Mouse (Mus musculus): ENCODE results near the gene Zkscan1. TPM values are rescaled to one million over a fixed set of nuclear protein-coding genes. Genes with fewer than 3 reads are reported as not detected.

Zkscan1 gene
- polyA plus RNA-seq (2014; fragmentation: Illumina TruSeq; extraction: RNeasy Lipid Tissue Mini Kit (QIAGEN cat#74804); ENCODE audit: low read depth, low replicate concordance), result 6.7 TPM

GRCm38 (mm10) chr5:138084996-138085395, at the start of gene Zkscan1:
Gene Zkscan1 (plus strand): TSS chr5:138085084.

DNA sequence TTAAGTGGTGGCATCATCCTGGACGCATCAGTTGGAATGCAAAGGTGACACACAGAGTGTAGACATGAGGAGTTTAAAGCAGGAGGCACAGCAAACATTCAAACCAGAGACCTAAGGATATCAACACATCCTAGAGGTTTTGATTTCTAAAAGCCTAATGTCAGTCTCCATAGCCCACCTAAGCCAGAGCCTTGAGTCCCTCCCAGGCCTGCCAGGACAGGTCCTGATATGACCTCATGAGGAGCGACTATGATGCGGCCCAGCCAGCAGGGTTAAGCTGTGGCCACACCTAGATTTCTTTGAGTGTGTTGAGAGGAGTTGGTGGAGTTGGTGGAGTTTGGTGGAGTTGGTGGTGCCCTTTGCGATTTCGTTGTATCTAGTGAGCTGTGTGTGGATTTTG, 32.0 kb upstream of the Zkscan1 start, which contains the start of gene Smok3c:
Gene Smok3c, plus strand, starts transcription at position 301 of the 400 bp plus-strand sequence.

GRCm38 (mm10) chr5:138116255-138117198, 31.6 kb downstream of the Zkscan1 start, which contains the start of gene Zscan21:
Gene Zscan21 (plus strand): TSS chr5:138116903.

DNA sequence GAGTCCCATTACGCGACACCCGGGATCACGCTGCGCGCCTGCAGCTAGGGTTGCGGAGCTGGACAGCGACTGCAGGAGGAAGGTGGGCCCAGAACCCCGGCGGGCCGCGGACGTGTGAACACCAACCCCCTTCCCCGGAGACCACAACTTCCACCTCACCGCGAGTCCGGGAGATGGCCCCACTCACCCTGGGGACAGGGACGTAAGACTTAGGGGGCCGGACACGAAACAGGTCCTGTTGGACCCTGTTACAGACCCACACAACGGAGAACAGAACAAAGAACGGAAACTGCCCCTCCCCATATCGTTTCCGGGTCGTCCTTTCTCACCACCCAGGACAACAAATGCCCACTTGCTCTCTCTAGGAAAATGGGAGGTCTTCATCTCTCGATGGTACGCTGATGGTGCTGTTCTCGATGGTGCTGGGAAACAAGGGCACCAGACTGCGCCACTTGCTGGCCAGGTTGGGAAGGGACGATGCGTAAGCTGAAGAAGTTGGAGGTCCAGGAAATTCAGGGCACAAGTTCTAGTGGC, 70.6 kb downstream of the Zkscan1 start, which contains the start of gene Zfp113:
Gene Zfp113, minus strand, starts transcription at position 302 of the 534 bp plus-strand sequence.

Other genes with a start within 250 kb of the Zkscan1 start
- gene Pilra, start 248.8 kb upstream of the Zkscan1 start, polyA plus RNA-seq (2014; fragmentation: Illumina TruSeq; extraction: RNeasy Lipid Tissue Mini Kit (QIAGEN cat#74804); ENCODE audit: low read depth, low replicate concordance), result 0.97 TPM
- 1.3 TPM for gene Pilrb1, start 227.0 kb upstream of the Zkscan1 start, polyA plus RNA-seq (2014; fragmentation: Illumina TruSeq; extraction: RNeasy Lipid Tissue Mini Kit (QIAGEN cat#74804); ENCODE audit: low read depth, low replicate concordance)
- 1.0 TPM for gene Pilrb2, start 213.3 kb upstream of the Zkscan1 start, polyA plus RNA-seq (2014; fragmentation: Illumina TruSeq; extraction: RNeasy Lipid Tissue Mini Kit (QIAGEN cat#74804); ENCODE audit: low read depth, low replicate concordance)
- 0.16 TPM for gene Cyp3a13, start 163.5 kb upstream of the Zkscan1 start, polyA plus RNA-seq (2014; fragmentation: Illumina TruSeq; extraction: RNeasy Lipid Tissue Mini Kit (QIAGEN cat#74804); ENCODE audit: low read depth, low replicate concordance)
- gene Gjc3, start 122.0 kb upstream of the Zkscan1 start, polyA plus RNA-seq (2014; fragmentation: Illumina TruSeq; extraction: RNeasy Lipid Tissue Mini Kit (QIAGEN cat#74804); ENCODE audit: low read depth, low replicate concordance), result 0.21 TPM
- 1.7 TPM for gene Azgp1, start 103.6 kb upstream of the Zkscan1 start, polyA plus RNA-seq (2014; fragmentation: Illumina TruSeq; extraction: RNeasy Lipid Tissue Mini Kit (QIAGEN cat#74804); ENCODE audit: low read depth, low replicate concordance)
- gene Smok3a, start 63.8 kb upstream of the Zkscan1 start, polyA plus RNA-seq (2014; fragmentation: Illumina TruSeq; extraction: RNeasy Lipid Tissue Mini Kit (QIAGEN cat#74804); ENCODE audit: low read depth, low replicate concordance), result not detected
- not detected for gene Smok3b, start 63.7 kb upstream of the Zkscan1 start, polyA plus RNA-seq (2014; fragmentation: Illumina TruSeq; extraction: RNeasy Lipid Tissue Mini Kit (QIAGEN cat#74804); ENCODE audit: low read depth, low replicate concordance)
- not detected for gene Smok3c, start 31.9 kb upstream of the Zkscan1 start, polyA plus RNA-seq (2014; fragmentation: Illumina TruSeq; extraction: RNeasy Lipid Tissue Mini Kit (QIAGEN cat#74804); ENCODE audit: low read depth, low replicate concordance)
- 16.7 TPM for gene Zscan21, start 31.8 kb downstream of the Zkscan1 start, polyA plus RNA-seq (2014; fragmentation: Illumina TruSeq; extraction: RNeasy Lipid Tissue Mini Kit (QIAGEN cat#74804); ENCODE audit: low read depth, low replicate concordance)
- 3.8 TPM for gene Zfp113, start 70.7 kb downstream of the Zkscan1 start, polyA plus RNA-seq (2014; fragmentation: Illumina TruSeq; extraction: RNeasy Lipid Tissue Mini Kit (QIAGEN cat#74804); ENCODE audit: low read depth, low replicate concordance)
- gene Cops6, start 76.0 kb downstream of the Zkscan1 start, polyA plus RNA-seq (2014; fragmentation: Illumina TruSeq; extraction: RNeasy Lipid Tissue Mini Kit (QIAGEN cat#74804); ENCODE audit: low read depth, low replicate concordance), result 160 TPM
- gene Ap4m1, start 86.9 kb downstream of the Zkscan1 start, polyA plus RNA-seq (2014; fragmentation: Illumina TruSeq; extraction: RNeasy Lipid Tissue Mini Kit (QIAGEN cat#74804); ENCODE audit: low read depth, low replicate concordance), result 13.0 TPM
- 14.8 TPM for gene Mcm7, start 87.3 kb downstream of the Zkscan1 start, polyA plus RNA-seq (2014; fragmentation: Illumina TruSeq; extraction: RNeasy Lipid Tissue Mini Kit (QIAGEN cat#74804); ENCODE audit: low read depth, low replicate concordance)
- 41.9 TPM for gene Taf6, start 102.4 kb downstream of the Zkscan1 start, polyA plus RNA-seq (2014; fragmentation: Illumina TruSeq; extraction: RNeasy Lipid Tissue Mini Kit (QIAGEN cat#74804); ENCODE audit: low read depth, low replicate concordance)
- 6.7 TPM for gene Cnpy4, start 102.4 kb downstream of the Zkscan1 start, polyA plus RNA-seq (2014; fragmentation: Illumina TruSeq; extraction: RNeasy Lipid Tissue Mini Kit (QIAGEN cat#74804); ENCODE audit: low read depth, low replicate concordance)
- 1.7 TPM for gene Mblac1, start 109.2 kb downstream of the Zkscan1 start, polyA plus RNA-seq (2014; fragmentation: Illumina TruSeq; extraction: RNeasy Lipid Tissue Mini Kit (QIAGEN cat#74804); ENCODE audit: low read depth, low replicate concordance)
- gene Nxpe5, start 140.8 kb downstream of the Zkscan1 start, polyA plus RNA-seq (2014; fragmentation: Illumina TruSeq; extraction: RNeasy Lipid Tissue Mini Kit (QIAGEN cat#74804); ENCODE audit: low read depth, low replicate concordance), result 0.24 TPM
- 70.5 TPM for gene Lamtor4, start 170.4 kb downstream of the Zkscan1 start, polyA plus RNA-seq (2014; fragmentation: Illumina TruSeq; extraction: RNeasy Lipid Tissue Mini Kit (QIAGEN cat#74804); ENCODE audit: low read depth, low replicate concordance)
- 7.1 TPM for gene BC037034, start 178.9 kb downstream of the Zkscan1 start, polyA plus RNA-seq (2014; fragmentation: Illumina TruSeq; extraction: RNeasy Lipid Tissue Mini Kit (QIAGEN cat#74804); ENCODE audit: low read depth, low replicate concordance)
- gene Gal3st4, start 187.8 kb downstream of the Zkscan1 start, polyA plus RNA-seq (2014; fragmentation: Illumina TruSeq; extraction: RNeasy Lipid Tissue Mini Kit (QIAGEN cat#74804); ENCODE audit: low read depth, low replicate concordance), result not detected
- gene Gm43720, start 194.9 kb downstream of the Zkscan1 start, polyA plus RNA-seq (2014; fragmentation: Illumina TruSeq; extraction: RNeasy Lipid Tissue Mini Kit (QIAGEN cat#74804); ENCODE audit: low read depth, low replicate concordance), result 0.18 TPM
- gene Gpc2, start 194.9 kb downstream of the Zkscan1 start, polyA plus RNA-seq (2014; fragmentation: Illumina TruSeq; extraction: RNeasy Lipid Tissue Mini Kit (QIAGEN cat#74804); ENCODE audit: low read depth, low replicate concordance), result 0.63 TPM
- gene Stag3, start 195.2 kb downstream of the Zkscan1 start, polyA plus RNA-seq (2014; fragmentation: Illumina TruSeq; extraction: RNeasy Lipid Tissue Mini Kit (QIAGEN cat#74804); ENCODE audit: low read depth, low replicate concordance), result 0.34 TPM

All from heart, adult 10 weeks (tissue).